Mouse (Mus musculus): Measurements from ENCODE around the gene Fam171a2.

Gene Fam171a2

DNA sequence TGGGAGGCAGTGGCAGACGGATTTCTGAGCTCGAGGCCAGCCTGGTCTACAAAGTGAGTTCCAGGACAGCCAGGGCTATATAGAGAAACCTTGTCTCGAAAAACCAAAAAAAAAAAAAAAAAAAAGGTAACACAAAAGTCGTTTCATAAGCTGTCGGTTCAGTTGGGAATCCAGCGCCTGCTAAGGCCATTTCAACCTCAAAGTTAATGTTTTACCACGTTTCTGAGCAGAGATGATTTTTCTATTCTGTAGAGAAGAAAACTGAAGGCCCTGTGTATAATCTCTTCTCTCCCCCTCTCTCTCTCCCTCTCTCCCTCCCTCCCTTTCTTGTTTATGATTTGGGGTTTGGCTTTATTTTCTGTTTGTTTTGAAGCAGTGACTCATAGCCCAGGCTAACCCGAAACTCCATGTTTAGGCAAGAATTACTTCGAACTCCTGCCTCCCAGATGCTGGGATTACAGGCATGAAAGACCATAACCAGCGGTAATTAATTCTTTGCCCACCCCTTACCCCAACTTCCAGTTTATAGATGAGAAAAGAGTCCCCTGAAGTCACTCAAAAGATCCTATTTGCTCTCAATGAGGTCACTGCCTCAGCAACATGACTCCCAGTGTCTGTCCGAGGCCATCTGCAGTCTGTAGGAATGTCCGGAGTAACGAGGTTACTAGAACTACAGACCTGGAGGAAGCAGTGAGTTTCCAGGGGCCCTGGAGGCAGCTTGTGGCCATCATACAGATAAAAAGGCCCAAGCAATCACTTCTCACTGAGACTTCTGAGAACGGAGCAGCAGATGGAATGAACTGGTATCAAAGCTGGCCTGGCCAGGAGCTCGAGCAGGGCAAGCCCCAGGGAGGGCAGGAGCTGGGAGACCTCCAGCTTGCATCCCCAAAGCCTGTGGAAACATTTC lies 38.3 kb downstream of the Fam171a2 start:
- DNase-seq = no peak

DNA sequence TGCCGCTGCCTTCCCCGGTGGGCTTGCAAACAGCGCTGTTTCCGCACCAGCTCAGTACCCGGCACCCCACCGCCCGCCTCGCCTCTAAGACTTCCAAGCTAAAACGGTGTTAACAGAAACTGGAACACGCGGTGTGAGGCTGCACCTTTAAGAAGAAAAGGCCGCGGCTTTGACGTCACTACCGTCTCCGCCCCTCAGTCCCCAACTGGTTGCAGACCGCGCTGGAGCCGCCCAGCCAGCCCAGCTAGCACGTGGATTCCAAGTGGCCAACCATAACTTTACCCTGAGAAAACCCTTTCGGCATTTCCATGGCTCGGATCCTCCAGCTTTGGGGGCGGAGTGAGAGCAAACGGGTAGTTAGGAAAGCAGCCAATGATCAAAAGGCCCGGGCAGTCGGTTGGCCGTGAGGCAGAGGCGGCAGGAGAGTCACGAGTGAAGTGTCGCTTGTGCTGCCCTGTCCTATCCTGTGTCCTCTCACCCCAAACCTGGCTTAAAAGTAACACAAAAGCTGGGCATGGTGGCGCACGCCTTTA lies 39.1 kb downstream of the Fam171a2 start:
- peak; percentile 98 for DNase-seq

DNA sequence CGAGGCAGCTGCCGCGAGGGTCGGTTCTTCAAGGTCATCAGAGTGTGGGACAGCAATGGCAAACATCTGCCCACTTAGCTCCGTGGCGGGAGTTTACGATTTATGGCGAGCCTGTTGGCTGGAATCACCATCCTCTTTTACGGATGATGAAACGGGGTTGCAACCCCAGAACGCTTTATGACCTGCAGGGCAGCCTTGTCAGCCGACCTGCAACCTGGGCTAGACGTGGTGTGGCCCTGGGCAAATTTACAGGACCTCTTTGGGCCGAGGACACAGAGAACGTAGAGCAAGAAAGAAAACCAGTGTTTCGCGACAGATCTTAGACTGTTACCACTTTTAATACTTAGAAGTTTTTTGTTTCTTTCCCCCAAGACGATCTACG lies 39.7 kb downstream of the Fam171a2 start, which contains the start of gene Slc25a39:
TSS of gene Slc25a39 (minus strand) at position 113 of the 382 bp plus-strand sequence.
- no peak for DNase-seq

DNA sequence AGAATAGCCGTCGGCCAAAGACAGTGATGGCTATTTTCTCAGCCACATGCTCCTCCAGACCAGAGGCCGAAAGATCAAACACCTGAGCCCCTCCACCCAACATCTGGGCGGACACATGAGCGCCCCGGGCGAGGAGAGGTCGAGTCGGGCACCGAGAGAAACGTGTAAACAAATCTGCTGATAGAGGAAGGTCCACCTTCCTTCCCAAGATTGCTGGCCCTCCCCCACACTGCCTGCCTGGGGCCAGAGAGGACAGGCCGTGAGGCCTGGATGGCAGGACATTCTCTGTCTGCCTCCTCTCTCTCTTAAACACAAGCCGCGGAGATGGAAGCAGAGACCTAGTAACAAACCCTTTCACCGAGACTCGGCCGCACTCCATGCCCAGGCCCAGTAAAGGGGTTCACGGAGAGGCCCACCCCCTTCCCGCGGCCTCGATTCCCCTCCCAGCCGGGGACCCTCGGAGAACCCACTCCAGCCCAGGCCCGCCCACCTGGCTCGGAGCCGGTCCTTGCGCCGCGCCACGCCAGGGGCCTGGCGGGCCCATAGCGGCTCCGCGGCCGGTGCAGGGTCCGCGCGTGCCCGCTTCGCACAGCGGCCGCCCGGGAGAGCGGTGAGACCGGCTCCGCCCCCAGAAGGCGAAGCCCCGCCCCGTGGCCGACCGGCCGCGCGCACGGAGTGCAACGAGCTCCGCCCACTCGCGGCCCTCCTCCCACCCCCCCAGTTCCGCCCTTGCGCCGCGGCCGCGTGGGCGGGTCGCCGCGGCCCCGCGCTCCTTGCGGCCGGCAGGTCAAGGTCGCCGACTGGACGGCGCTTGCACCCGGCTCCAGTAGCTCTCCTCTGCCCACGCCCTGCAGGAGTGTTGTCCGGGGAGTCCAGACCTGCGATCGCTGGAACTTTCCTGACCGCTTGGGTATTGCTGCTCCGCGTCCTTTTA lies 40.3 kb downstream of the Fam171a2 start:
- peak; percentile 97 for DNase-seq

GRCm38 (mm10) chr11:102406401-102406800 lies 41.1 kb downstream of the Fam171a2 start:
- no peak for DNase-seq

DNA sequence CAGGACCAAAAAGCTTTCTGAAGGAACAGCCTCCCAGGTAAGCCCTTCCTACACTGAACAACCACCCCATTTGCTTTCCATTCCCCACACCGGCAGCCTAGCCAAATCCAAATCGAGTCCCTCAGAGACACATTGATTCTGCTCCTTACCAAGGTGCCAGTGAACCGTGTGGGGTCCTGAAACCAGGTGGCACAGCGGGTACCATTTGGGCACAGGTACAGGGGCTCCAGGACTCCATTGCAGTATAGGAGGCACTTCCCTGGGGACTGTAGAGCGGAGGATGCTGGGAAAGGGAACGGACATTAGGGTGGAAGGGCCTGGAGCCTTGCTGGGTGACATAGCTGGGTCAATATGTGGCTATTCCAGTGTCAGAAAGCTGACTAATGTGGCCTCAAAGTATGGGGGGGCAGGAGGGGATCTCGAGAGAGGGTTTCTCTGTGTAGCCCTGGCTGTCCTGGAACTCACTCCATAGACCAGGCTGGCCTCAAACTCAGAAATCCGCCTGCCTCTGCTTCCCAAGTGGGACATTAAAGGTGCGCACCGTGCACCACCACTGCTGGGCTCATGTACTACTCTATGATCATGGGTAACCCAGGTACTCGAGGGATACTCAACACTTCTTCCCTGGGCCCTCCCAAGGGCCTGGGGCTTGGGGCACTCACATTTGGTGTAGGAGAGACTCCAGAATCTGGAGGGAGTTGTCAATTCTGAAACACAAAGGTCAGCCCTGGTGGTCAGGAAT lies 41.8 kb downstream of the Fam171a2 start:
- no peak for DNase-seq

DNA sequence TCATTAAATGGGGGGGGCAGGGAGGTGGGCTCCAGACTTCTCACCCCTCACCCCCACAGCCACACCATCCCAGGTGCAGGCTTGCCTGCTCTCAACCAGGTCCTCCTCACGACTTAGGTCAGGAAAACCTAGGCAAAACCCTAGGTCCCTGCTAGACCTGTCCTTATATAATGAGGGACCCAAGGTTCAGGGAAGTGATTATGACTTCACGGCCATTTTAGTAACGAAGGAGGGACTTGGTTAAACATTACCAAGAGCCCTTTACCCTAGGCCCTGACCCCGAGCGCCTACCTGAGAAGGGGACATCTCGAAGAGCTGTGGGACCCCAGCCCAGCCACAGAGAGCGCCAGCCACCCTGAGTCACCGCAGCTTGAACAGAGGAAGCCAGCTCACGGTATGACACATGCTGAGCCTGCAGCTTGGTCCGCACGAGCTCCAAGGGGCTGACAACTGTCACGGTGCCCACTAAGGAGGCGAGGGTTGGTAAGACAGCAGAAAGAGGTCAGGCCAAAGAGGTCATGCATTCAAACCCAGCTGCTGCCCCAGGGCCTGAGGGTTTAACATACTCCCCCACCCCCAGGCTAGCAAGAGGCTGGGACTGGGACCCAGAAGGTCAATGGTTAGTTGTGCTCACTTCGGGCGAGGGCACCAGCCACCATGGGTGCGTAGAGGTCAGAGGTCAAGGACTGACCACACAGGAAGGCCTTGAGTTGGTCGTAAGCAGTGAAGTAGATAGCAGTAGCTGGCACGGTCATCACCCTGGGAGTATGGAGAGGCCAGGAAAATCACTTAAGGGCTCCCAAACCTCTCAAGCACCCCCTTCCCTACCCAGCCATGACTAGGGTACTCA lies 43.1 kb downstream of the Fam171a2 start:
- no peak for DNase-seq

DNA sequence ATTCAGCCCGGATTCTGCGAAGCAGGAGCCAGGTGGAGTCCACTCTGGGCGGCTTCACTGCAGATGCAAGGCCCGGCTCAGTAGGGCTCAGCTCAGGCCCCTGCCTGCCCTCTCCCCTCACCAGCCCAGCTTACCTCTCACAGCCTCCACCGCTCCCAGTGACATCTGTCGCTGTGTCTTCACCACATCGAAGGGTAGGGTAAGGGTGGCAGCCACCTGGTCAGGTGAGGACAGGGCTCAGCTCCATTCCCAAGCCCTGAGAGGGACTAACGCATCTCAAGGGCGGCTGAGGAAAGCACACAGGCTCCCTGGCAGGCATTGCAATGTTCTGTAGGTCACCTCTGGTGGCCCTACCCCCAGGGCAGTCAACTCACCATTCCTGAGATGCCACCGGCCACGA lies 43.8 kb downstream of the Fam171a2 start:
- DNase-seq = no peak

DNA sequence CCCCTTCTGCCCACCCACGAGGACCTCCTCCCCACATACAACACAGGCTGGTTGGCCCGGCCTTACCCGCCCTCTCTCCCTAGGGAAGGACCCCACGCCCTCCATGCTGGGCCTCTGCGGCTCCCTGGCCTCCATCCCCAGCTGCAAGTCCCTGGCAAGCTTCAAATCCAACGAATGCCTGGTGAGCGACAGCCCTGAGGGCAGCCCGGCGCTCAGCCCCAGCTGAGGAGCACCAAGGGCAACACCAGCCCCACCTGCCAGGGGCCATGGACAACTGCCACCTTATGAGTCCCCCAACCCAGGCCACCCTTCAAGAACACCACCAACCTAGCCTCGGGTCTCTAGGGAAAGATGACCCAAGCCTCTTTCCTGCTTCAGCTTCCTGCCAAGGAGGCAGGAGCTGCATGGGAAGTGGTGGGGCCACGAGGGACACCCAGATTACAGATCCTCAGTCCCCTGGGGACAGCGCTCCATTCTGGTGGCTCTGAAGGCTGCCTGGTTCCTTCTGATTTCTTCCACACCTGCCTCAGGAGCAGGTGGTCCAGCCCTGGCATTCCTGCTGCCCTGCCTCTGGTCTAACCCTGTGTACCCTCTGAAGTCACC lies 45.5 kb downstream of the Fam171a2 start:
- no peak for DNase-seq

- no peak for DNase-seq
These were observed 46.9 kb downstream of the Fam171a2 start for GRCm38 (mm10) chr11:102400513-102401084.

DNA sequence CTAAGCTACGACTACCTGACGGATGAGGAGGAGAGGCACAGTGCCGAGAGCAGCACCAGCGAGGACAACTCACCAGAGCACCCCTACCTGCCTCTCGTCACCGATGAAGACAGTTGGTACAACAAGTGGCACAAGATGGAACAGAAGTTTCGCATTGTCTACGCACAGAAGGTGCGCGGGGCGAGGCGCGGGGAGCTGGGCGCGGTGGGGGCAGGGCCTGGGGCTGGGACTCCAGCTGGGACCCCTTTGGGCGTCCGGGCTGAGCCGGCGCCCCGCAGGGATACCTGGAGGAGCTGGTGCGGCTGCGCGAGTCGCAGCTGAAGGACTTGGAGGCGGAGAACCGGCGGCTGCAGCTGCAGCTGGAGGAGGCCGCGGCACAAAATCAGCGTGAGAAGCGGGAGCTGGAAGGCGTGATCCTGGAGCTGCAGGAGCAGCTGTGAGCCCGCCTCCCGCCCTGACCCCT lies 47.8 kb downstream of the Fam171a2 start:
- peak; percentile 34 for DNase-seq

GRCm38 (mm10) chr11:102399107-102399506 lies 48.4 kb downstream of the Fam171a2 start:
- peak; percentile 3 for DNase-seq

DNA sequence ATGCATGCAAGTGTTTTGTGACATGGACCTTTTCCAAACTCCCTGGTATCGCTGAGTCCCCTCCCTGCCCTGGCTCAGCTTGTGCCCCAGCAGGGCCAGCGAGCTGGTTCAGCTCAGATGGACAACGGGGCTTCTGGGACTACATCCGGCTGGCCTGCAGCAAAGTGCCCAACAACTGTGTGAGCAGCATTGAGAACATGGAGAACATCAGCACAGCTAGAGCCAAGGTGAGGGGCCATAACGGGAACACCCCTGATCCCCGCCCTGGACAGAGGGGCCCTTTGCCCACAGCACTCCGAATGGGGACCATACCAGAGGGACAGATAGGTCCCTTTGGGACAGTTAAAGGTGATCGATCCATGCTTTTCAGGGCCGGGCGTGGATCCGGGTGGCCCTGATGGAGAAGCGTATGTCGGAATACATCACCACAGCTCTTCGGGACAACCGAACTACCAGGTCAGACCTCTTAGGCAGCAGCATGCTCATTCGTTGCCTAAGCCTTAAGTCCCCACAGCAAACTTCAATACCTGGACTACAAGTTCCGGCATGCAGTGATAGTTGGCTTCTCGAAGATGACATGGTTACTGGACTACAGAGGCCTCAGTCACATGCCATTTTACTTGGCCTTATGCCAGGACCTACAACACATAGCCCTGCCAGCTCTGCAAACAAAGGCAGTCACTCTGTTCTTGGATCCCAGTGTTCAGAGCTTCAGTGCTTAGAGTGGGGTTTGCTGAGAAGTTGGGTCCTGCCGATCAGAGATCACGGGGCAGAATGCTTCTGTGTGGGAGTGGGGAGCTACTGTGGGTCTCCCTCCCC lies 49.3 kb downstream of the Fam171a2 start:
- DNase-seq = peak; percentile 3

DNA sequence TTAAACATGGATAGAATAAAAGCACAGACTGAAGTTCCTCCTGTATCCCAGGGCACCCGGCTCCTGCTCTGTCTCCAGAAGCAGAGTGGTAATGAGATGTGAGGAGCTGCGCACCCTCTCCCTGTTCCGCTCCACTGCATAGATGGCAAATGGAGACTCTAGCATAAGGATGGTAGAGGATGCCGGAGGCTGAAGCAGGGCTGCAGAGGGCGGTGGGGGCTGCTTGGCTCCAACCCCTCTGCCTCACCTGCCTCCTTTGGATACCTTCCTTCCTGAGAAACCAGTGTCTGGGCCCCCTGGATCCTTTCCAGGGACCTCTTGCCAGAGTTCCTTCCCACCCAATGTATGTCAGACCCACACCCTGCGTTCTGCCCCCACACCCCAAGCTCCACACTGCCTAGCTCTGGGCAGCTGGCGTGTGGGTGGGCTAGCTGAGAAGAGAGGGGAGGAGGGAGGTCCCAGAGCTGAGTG lies 50.8 kb downstream of the Fam171a2 start:
- no peak for DNase-seq

DNA sequence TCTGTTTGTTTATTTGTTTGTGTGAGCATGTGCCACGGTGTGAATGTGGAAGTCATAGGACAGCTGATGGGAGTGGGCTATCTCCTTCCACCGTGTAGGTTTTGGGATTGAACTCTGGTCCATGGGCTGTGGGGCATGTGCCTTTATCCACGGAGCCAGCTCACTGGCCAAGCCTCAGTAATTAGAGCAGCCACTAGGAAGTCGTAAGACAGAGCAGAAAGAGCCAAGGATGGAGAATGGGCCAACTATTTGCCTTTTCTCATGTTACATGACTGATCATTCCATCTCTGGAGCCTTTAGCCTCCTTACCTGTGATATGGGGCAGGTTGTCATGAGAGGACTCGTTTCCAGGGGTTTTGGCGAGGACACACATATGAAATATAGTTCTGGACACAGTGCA lies 51.2 kb downstream of the Fam171a2 start:
- DNase-seq = no peak

DNA sequence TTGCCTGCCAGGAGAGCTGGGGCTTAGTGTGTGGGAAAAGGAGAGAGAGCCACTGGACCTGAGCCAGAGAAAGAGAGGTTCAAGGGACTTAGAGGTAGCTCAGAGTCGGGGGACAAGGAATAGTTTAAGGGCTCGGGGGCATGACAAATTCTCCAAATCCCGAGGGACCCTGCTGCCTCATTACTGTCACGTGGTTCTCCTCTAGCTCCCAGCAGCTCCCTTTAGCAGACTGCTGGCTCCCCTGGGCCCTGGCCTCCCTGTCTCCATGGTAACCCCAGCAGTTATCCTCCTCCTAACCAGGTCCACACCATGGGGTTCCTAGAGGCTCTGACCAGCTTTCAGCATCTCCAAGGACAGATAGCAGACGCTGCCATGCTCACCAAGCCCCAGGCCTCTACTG lies 52.2 kb downstream of the Fam171a2 start:
- no peak for DNase-seq

GRCm38 (mm10) chr11:102394421-102395124 lies 52.9 kb downstream of the Fam171a2 start:
- DNase-seq = no peak

DNA sequence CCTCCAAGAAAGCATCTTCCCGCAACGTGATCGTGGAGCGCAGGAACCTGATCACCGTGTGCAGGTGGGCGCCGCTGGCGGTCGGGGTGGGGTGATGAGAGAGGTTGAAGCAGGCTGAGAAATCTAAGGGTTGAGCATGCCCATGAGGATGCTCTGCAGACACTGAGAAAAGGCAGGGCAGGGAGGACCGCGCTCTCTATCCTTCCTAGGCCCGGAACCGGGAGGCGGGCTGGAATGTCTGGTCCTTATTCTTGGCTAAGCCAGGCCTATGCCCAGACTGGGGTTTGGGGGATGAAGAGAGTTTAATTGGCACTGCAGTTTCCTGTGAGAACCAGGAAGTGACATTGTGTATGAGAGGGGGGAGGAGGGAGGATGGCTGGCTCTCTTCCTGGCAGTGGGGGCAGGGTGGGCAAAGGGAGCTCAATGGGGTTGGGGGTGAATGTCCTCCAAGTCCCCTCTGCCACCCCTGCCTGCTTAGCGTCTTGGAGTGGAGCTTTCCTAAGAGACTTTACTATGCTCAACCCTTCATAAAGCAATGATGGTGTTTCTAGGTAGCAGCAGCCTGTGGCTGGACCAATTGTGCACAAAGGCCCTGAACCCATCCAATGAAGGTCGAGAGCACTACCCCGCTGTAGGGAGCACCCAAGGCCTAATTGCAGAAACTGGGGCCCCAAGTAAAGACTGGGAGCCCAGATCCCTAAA lies 53.6 kb downstream of the Fam171a2 start:
- DNase-seq = no peak
